Mouse (Mus musculus): Measurements from ENCODE around the gene Fkbp4. TPM values are rescaled to one million over a fixed set of nuclear protein-coding genes. Genes with fewer than 3 reads are reported as not detected.

Fkbp4 gene
- polyA plus RNA-seq (2012; rRNA removed; ENCODE audit: low replicate concordance): 59.3 and 223 TPM in 2 replicates

DNA sequence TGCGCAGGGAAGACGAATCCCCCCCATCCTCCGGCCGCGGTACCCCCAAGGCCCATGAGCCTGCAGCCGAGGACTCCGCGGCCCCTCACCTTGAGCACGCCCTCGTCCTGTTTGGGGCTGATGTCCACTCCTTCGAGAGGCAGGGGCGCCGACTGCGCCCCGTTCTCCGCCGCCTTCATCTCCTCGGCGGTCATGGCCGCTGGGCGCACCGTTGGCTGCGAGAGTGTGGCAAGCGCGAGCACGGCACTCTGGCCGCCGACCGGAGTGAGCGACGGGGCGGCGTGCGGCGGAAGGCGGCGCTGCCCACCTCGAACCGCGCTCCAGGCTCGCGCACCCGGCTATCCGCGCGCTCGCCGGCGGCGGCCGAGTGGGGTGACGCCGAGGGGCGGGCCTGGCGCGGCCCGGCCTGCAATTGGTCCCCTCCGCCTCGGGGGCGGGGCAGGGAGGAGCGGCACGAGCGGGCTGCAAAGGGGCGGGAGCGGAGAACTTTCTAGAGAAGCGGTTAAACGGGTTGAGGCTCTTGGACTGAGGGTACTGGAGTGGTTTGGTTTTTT lies at the start of gene Fkbp4:
Gene Fkbp4, minus strand, starts transcription at position 361 of the 554 bp plus-strand sequence.

DNA sequence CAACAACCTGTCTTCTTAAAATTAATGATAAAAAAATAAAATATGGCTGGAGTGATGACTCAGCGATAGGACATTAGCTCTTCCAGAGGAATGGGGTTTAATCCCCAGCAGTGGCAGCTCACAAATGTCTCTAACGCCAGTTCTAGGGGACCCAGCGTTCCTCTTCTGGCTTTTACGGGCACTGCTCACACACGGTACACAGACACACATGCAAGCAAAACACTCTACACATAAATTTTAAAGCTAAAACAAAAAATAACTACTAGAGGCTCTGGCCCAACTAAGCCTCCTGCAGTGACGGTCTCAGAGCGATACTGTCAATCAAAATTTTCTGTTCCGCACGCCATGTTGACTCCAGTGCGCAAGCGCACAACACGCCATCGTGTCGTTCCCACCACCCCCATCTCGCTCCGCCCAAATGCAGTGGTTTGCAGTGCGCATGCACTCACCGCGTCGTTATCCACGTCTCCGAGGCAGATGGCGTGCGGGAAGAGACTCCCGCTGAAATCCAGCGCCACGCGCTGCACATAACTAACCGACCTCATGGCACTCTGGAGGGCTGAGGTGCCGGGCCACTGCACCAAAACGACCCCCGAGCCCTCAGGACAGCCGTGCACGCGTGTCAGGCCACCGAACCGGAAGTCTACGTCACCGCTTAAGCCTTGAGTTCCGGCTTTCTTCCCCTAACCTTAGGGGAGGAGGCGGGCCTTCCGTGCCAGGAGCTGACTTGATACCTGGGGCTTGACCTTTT lies 14.0 kb downstream of the Fkbp4 start, which contains the start of gene Itfg2:
Gene Itfg2, minus strand, starts transcription at position 663 of the 751 bp plus-strand sequence.

DNA sequence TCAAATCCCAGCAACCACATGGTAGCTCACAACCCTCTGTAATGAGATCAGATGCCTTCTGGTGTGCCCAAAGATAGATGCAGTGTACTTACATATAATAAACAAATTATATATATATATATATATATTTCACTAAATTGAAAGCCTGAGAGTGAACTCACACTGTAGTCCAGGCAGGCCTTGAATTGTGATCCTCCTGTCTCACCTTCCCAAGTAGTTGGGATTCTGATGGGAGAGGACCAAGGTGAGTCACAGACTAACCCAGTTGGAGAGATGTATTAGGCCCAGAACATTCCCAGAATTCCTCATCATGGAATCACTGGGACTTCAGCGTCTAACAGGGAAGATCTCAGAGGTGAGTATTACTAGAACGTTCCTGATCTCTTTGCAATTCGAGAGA lies 39.5 kb downstream of the Fkbp4 start, which contains the start of gene Nrip2:
Gene Nrip2, plus strand, starts transcription at position 301 of the 400 bp plus-strand sequence.

Other genes starting within 250 kb of the Fkbp4 start
- 2.0 and 2.2 TPM in 2 replicates for gene Tead4, start 137.9 kb downstream of the Fkbp4 start, polyA plus RNA-seq (2012; rRNA removed; ENCODE audit: low replicate concordance)
- 25.0 and 33.1 TPM in 2 replicates for gene Tulp3, start 82.8 kb downstream of the Fkbp4 start, polyA plus RNA-seq (2012; rRNA removed; ENCODE audit: low replicate concordance)
- 9.2 and 21.4 TPM in 2 replicates for gene Rhno1, start 75.8 kb downstream of the Fkbp4 start, polyA plus RNA-seq (2012; rRNA removed; ENCODE audit: low replicate concordance)
- 4.2 and 19.2 TPM in 2 replicates for gene Foxm1, start 75.7 kb downstream of the Fkbp4 start, polyA plus RNA-seq (2012; rRNA removed; ENCODE audit: low replicate concordance)
- gene Tex52, start 63.2 kb downstream of the Fkbp4 start, polyA plus RNA-seq (2012; rRNA removed; ENCODE audit: low replicate concordance): 0.10 and 0.14 TPM in 2 replicates
- gene Gm44596, start 63.2 kb downstream of the Fkbp4 start, polyA plus RNA-seq (2012; rRNA removed; ENCODE audit: low replicate concordance): not detected in 2 replicates
- 8.2 and 19.7 TPM in 2 replicates for gene Nrip2, start 39.4 kb downstream of the Fkbp4 start, polyA plus RNA-seq (2012; rRNA removed; ENCODE audit: low replicate concordance)
- 14.2 and 36.2 TPM in 2 replicates for gene Itfg2, start 13.7 kb downstream of the Fkbp4 start, polyA plus RNA-seq (2012; rRNA removed; ENCODE audit: low replicate concordance)
- 0.04 and 0.48 TPM in 2 replicates for gene Pzp, start 88.0 kb upstream of the Fkbp4 start, polyA plus RNA-seq (2012; rRNA removed; ENCODE audit: low replicate concordance)
- gene A2ml1, start 142.9 kb upstream of the Fkbp4 start, polyA plus RNA-seq (2012; rRNA removed; ENCODE audit: low replicate concordance): 6.8 TPM in 1 of 2 replicates, not detected in the other
- gene Klrb1a, start 184.9 kb upstream of the Fkbp4 start, polyA plus RNA-seq (2012; rRNA removed; ENCODE audit: low replicate concordance): 0.32 and 1.2 TPM in 2 replicates
- gene Clec2h, start 223.7 kb upstream of the Fkbp4 start, polyA plus RNA-seq (2012; rRNA removed; ENCODE audit: low replicate concordance): not detected in 2 replicates